Mouse (Mus musculus) liver (tissue): ENCODE measurements around the gene Brinp2.

Experiments used
- DNase-seq: peaks from one replicate; pipeline ENCODE4 v3.0.0-alpha.2; 2020; ENCODE audit warnings: mixed read lengths

Brinp2 gene

GRCm38 (mm10) chr1:158218750-158219149 lies 137.4 kb downstream of the Brinp2 start:
- no peak for DNase-seq

- no peak for DNase-seq
These were observed 137.8 kb downstream of the Brinp2 start for GRCm38 (mm10) chr1:158218294-158218693.

GRCm38 (mm10) chr1:158215581-158215980 lies 140.5 kb downstream of the Brinp2 start:
- DNase-seq = no peak

GRCm38 (mm10) chr1:158214743-158215142 lies 141.4 kb downstream of the Brinp2 start:
- DNase-seq = no peak

- DNase-seq = no peak
These were observed 142.4 kb downstream of the Brinp2 start for GRCm38 (mm10) chr1:158213736-158214135.

GRCm38 (mm10) chr1:158207620-158208019 lies 148.5 kb downstream of the Brinp2 start:
- DNase-seq = no peak

GRCm38 (mm10) chr1:158202932-158203331 lies 153.2 kb downstream of the Brinp2 start:
- DNase-seq = no peak
